Mouse (Mus musculus): ENCODE data around the gene Spesp1. TPM values are rescaled to one million over a fixed set of nuclear protein-coding genes. Genes with fewer than 3 reads are reported as not detected.

Spesp1 gene
- polyA plus RNA-seq, 1 experiment from 2014 or later, result not detected

- Histone ChIP-seq H3K9ac (replicated peaks; ENCODE audit: low read depth, low read length) (no peak overlapping the region), H3K4me2 (ENCODE audit: low read depth, low read length) (no peak overlapping the region), H3K9me3 (ENCODE audit: control insufficient read depth, low read length) (no peaks in the 10 kb centered on the region), H3K4me1 (ENCODE audit: control insufficient read depth, insufficient read depth, low read length) (no peaks in the 10 kb centered on the region), H3K27ac (ENCODE audit: low read depth, low read length) (no peak overlapping the region), H3K27me3 (ENCODE audit: control insufficient read depth, insufficient read depth, low read length) (no peaks in the 10 kb centered on the region), H3K4me3 (ENCODE audit: low read depth, low read length) (no peak overlapping the region), H3K36me3 (ENCODE audit: control insufficient read depth, insufficient read depth, low read length) (no peaks in the 10 kb centered on the region)
- no peak for ATAC-seq (ENCODE audit: low read depth)
- 43% methylated on average over 9 of the region's 9 CpGs for WGBS
These were observed 26.0 kb downstream of the Spesp1 start for GRCm38 (mm10) chr9:62255896-62256576.

GRCm38 (mm10) chr9:62253736-62254443, 28.1 kb downstream of the Spesp1 start:
- WGBS, result 25% methylated on average over 3 of the region's 3 CpGs
- Histone ChIP-seq H3K9ac (replicated peaks; ENCODE audit: low read depth, low read length) (no peak overlapping the region), H3K27me3 (ENCODE audit: control insufficient read depth, insufficient read depth, low read length) (no peaks in the 10 kb centered on the region), H3K27ac (ENCODE audit: low read depth, low read length) (no peak overlapping the region), H3K9me3 (ENCODE audit: control insufficient read depth, low read length) (no peaks in the 10 kb centered on the region), H3K4me1 (ENCODE audit: control insufficient read depth, insufficient read depth, low read length) (no peaks in the 10 kb centered on the region), H3K36me3 (ENCODE audit: control insufficient read depth, insufficient read depth, low read length) (no peaks in the 10 kb centered on the region), H3K4me3 (ENCODE audit: low read depth, low read length) (no peak overlapping the region), H3K4me2 (ENCODE audit: low read depth, low read length) (no peak overlapping the region)
- ATAC-seq (ENCODE audit: low read depth), result no peak

DNA sequence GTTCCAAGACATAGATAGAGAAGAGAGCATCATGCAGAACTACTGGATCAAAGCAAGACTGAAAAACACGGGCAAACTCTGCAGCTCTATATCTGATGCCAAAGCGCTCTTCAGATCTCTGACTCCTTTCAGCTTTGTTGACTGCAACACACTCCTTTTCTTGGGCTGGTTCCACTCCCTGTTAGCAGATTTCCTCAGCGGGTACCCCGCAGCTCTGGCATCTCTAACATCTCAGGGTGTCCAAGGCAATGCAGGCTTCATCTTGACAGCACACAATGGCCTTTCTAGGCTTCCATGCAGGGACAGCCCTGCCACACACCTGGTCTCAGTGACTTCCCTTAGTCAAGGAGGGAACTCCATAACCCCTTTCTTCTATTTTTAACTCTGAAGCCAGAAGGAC, 31.7 kb downstream of the Spesp1 start:
- WGBS, result 96% methylated on average over 4 of the region's 4 CpGs
- Histone ChIP-seq H3K4me1 (ENCODE audit: control insufficient read depth, insufficient read depth, low read length) (no peaks in the 10 kb centered on the region), H3K9ac (replicated peaks; ENCODE audit: low read depth, low read length) (no peak overlapping the region), H3K36me3 (ENCODE audit: control insufficient read depth, insufficient read depth, low read length) (no peaks in the 10 kb centered on the region), H3K27me3 (ENCODE audit: control insufficient read depth, insufficient read depth, low read length) (no peaks in the 10 kb centered on the region), H3K9me3 (ENCODE audit: control insufficient read depth, low read length) (no peaks in the 10 kb centered on the region), H3K4me2 (ENCODE audit: low read depth, low read length) (no peak overlapping the region), H3K27ac (ENCODE audit: low read depth, low read length) (no peak overlapping the region), H3K4me3 (ENCODE audit: low read depth, low read length) (no peak overlapping the region)
- ATAC-seq (ENCODE audit: low read depth), result no peak

DNA sequence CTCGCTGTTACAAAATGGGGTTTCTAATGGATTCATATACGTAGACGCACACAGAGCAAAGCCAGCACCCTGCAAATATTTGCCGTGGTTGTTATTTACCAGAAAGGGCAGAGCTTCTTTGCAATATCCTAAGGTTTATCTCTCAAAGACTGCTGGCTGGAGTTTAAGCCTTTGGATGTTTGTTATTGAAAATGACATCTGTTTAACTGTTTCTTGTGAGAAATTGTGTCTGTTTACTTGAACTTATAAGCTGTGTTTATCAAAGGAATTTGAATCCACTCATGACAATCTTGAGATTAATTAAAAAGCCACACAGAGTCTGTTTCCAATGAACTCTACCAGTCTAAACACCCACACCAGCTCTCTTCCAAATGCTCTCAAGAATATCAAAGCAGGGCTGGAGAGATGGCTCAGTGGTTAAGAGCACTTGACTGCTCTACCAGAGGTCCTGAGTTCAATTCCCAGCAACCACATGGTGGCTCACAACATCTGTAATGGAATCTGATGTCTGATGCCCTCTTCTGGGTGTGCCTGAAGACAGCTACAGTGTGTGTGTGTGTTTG, 35.5 kb downstream of the Spesp1 start:
- ATAC-seq (ENCODE audit: low read depth), result no peak
- Histone ChIP-seq H3K4me3 (ENCODE audit: low read depth, low read length) (no peak overlapping the region), H3K36me3 (ENCODE audit: control insufficient read depth, insufficient read depth, low read length) (no peaks in the 10 kb centered on the region), H3K9me3 (ENCODE audit: control insufficient read depth, low read length) (no peaks in the 10 kb centered on the region), H3K4me1 (ENCODE audit: control insufficient read depth, insufficient read depth, low read length) (peaks cover 6% of the 10 kb centered on the region; the same call in 1 of the 2 replicates), H3K4me2 (ENCODE audit: low read depth, low read length) (no peak overlapping the region), H3K27me3 (ENCODE audit: control insufficient read depth, insufficient read depth, low read length) (no peaks in the 10 kb centered on the region), H3K9ac (replicated peaks; ENCODE audit: low read depth, low read length) (no peak overlapping the region), H3K27ac (ENCODE audit: low read depth, low read length) (no peak overlapping the region)
- WGBS, result 65% methylated on average over 4 of the region's 4 CpGs

GRCm38 (mm10) chr9:62245612-62246379, 36.2 kb downstream of the Spesp1 start:
- WGBS, result 55% methylated on average over 17 of the region's 17 CpGs
- H3K4me2 ChIP-seq (ENCODE audit: low read depth, low read length), result no peak overlapping the region
- no peak overlapping the region for H3K9ac ChIP-seq (replicated peaks; ENCODE audit: low read depth, low read length)
- H3K27me3 ChIP-seq (ENCODE audit: control insufficient read depth, insufficient read depth, low read length), result no peaks in the 10 kb centered on the region
- no peaks in the 10 kb centered on the region for H3K9me3 ChIP-seq (ENCODE audit: control insufficient read depth, low read length)
- H3K36me3 ChIP-seq (ENCODE audit: control insufficient read depth, insufficient read depth, low read length), result no peaks in the 10 kb centered on the region
- no peak overlapping the region for H3K4me3 ChIP-seq (ENCODE audit: low read depth, low read length)
- peaks cover 6% of the 10 kb centered on the region; the same call in 1 of the 2 replicates for H3K4me1 ChIP-seq (ENCODE audit: control insufficient read depth, insufficient read depth, low read length)
- ATAC-seq (ENCODE audit: low read depth), result no peak
- H3K27ac ChIP-seq (ENCODE audit: low read depth, low read length), result no peak overlapping the region

- no peak for ATAC-seq (ENCODE audit: low read depth)
- no peak overlapping the region for H3K27ac ChIP-seq (ENCODE audit: low read depth, low read length)
- no peaks in the 10 kb centered on the region for H3K9me3 ChIP-seq (ENCODE audit: control insufficient read depth, low read length)
- no peaks in the 10 kb centered on the region for H3K27me3 ChIP-seq (ENCODE audit: control insufficient read depth, insufficient read depth, low read length)
- WGBS, result 34% methylated on average over 3 of the region's 3 CpGs
- no peaks in the 10 kb centered on the region for H3K36me3 ChIP-seq (ENCODE audit: control insufficient read depth, insufficient read depth, low read length)
- no peak overlapping the region for H3K4me3 ChIP-seq (ENCODE audit: low read depth, low read length)
- H3K4me1 ChIP-seq (ENCODE audit: control insufficient read depth, insufficient read depth, low read length), result peaks cover 6% of the 10 kb centered on the region; the same call in 1 of the 2 replicates
- H3K4me2 ChIP-seq (ENCODE audit: low read depth, low read length), result no peak overlapping the region
- H3K9ac ChIP-seq (replicated peaks; ENCODE audit: low read depth, low read length), result no peak overlapping the region
These were observed 37.4 kb downstream of the Spesp1 start for GRCm38 (mm10) chr9:62244612-62245010.

DNA sequence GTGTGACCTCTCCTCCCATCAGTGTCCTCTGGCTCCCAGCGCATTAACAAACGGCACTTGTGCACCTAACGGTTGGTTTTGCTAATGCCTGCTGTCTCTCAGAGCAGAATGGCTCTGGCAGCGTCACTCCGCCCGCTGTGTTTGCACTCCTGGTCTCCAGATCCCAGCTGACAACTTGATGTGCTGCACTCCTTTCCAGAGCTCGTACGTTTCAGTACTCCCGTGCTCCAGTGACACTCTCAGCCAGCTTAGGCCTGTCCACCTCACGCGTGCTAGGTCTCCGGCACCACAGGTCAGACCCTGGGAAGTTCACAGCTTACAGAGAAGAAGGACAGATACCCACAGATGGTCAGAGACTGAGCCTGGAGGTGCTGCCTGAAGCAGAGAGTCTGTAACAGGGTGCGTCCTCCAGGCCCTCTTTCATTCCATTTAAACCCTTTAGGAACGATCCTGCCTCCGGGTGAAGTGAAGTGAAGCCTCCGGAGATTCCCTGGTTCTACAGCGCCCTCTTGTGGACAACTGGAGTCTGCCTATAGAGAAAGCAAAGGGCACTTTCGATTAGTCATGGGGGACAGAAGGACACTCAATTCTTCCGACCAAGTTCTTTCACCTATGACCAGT, 37.9 kb downstream of the Spesp1 start:
- Histone ChIP-seq H3K36me3 (ENCODE audit: control insufficient read depth, insufficient read depth, low read length) (no peaks in the 10 kb centered on the region), H3K4me3 (ENCODE audit: low read depth, low read length) (no peak overlapping the region), H3K27me3 (ENCODE audit: control insufficient read depth, insufficient read depth, low read length) (no peaks in the 10 kb centered on the region), H3K4me1 (ENCODE audit: control insufficient read depth, insufficient read depth, low read length) (peaks cover 6% of the 10 kb centered on the region; the same call in 1 of the 2 replicates), H3K27ac (ENCODE audit: low read depth, low read length) (peak overlapping the region; percentile 34), H3K4me2 (ENCODE audit: low read depth, low read length) (peak overlapping the region; percentile 20), H3K9me3 (ENCODE audit: control insufficient read depth, low read length) (no peaks in the 10 kb centered on the region), H3K9ac (replicated peaks; ENCODE audit: low read depth, low read length) (peak overlapping the region; percentile 21; the same call in 1 of the 2 replicates)
- WGBS, result 23% methylated on average over 19 of the region's 19 CpGs
- peak; percentile 63 for ATAC-seq (ENCODE audit: low read depth)

- WGBS, result 31% methylated on average over 10 of the region's 10 CpGs
- no peaks in the 10 kb centered on the region for H3K36me3 ChIP-seq (ENCODE audit: control insufficient read depth, insufficient read depth, low read length)
- H3K27me3 ChIP-seq (ENCODE audit: control insufficient read depth, insufficient read depth, low read length), result no peaks in the 10 kb centered on the region
- no peak overlapping the region for H3K4me3 ChIP-seq (ENCODE audit: low read depth, low read length)
- H3K9me3 ChIP-seq (ENCODE audit: control insufficient read depth, low read length), result no peaks in the 10 kb centered on the region
- ATAC-seq (ENCODE audit: low read depth), result no peak
- peaks cover 6% of the 10 kb centered on the region; the same call in 1 of the 2 replicates for H3K4me1 ChIP-seq (ENCODE audit: control insufficient read depth, insufficient read depth, low read length)
- H3K4me2 ChIP-seq (ENCODE audit: low read depth, low read length), result no peak overlapping the region
- H3K9ac ChIP-seq (replicated peaks; ENCODE audit: low read depth, low read length), result no peak overlapping the region
- no peak overlapping the region for H3K27ac ChIP-seq (ENCODE audit: low read depth, low read length)
These were observed 42.0 kb downstream of the Spesp1 start for GRCm38 (mm10) chr9:62240036-62240435.
